Mouse (Mus musculus): ENCODE measurements around the gene Eps15. TPM values are rescaled to one million over a fixed set of nuclear protein-coding genes. Genes with fewer than 3 reads are reported as not detected.

Eps15 gene
- polyA plus RNA-seq, 1 experiment from 2014 or later, result 39.6 TPM

- Histone ChIP-seq H3K4me3 (replicated peaks) (no peak overlapping the region), H3K4me2 (no peak overlapping the region), H3K27me3 (no peaks in the 10 kb centered on the region), H3K27ac (no peak overlapping the region), H3K36me3 (no peaks in the 10 kb centered on the region), H3K9me3 (no peaks in the 10 kb centered on the region), H3K4me1 (replicated peaks) (no peaks in the 10 kb centered on the region), H3K9ac (replicated peaks) (no peak overlapping the region)
- ATAC-seq (ENCODE audit: insufficient number of reproducible peaks, insufficient read depth, low FRiP score, low TSS enrichment, low read depth), result no peak
- 80% methylated on average over 4 of the region's 4 CpGs for WGBS
These were observed 27.9 kb upstream of the Eps15 start for GRCm38 (mm10) chr4:109252199-109252598.

DNA sequence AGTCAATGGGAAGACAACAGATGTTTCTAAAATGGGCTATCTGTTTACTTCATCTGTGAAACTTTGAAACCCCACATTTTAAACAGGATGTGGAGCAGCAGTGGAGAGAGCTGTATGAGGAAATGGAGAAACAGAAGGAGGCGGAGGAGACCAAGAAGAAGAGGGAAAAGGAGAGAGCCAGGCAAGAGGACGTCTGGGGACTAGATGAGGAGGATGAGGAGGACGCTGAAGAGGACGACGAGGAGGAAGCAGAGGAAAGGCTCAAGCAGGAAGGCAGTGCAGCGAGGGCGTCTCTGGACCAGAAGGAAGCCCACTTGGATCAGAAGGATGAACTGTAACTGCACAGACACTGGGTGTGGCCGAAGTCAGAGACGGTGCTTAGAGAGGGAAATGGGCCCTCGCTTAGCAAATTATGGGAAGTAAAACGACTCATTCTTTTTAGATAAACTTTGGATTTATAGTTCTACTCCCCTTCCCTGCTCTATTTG, 26.4 kb upstream of the Eps15 start:
- ATAC-seq (ENCODE audit: insufficient number of reproducible peaks, insufficient read depth, low FRiP score, low TSS enrichment, low read depth), result no peak
- Histone ChIP-seq H3K27me3 (no peaks in the 10 kb centered on the region), H3K4me2 (no peak overlapping the region), H3K36me3 (no peaks in the 10 kb centered on the region), H3K4me1 (replicated peaks) (no peaks in the 10 kb centered on the region), H3K9me3 (no peaks in the 10 kb centered on the region), H3K9ac (replicated peaks) (no peak overlapping the region), H3K4me3 (replicated peaks) (no peak overlapping the region), H3K27ac (no peak overlapping the region)
- 69% methylated on average over 11 of the region's 11 CpGs for WGBS

- no peak for ATAC-seq (ENCODE audit: insufficient number of reproducible peaks, insufficient read depth, low FRiP score, low TSS enrichment, low read depth)
- no peak overlapping the region for H3K4me2 ChIP-seq
- H3K9me3 ChIP-seq, result no peaks in the 10 kb centered on the region
These were observed 25.6 kb upstream of the Eps15 start for GRCm38 (mm10) chr4:109254511-109254910.

DNA sequence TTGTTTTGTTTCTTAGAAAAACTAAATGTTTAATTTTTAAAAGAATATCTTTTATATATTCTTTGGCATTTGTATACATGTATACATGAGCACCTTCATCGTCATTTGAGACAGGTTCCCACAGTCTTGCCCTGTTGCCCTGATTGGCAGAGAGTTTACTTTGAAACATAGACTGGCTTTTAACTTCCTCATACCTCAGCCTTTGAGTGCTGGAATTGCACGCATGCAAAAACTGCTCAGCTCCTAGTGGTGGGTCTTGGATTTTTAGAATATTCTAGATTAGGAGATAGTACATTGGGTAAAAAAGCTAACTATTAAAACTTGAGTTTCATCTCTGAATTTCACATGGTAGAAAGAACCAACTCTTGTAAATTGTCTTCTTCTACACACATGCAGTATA, 24.7 kb upstream of the Eps15 start:
- Histone ChIP-seq H3K27me3 (no peaks in the 10 kb centered on the region), H3K4me3 (replicated peaks) (no peak overlapping the region), H3K9me3 (no peaks in the 10 kb centered on the region), H3K36me3 (no peaks in the 10 kb centered on the region), H3K4me1 (replicated peaks) (no peaks in the 10 kb centered on the region), H3K27ac (no peak overlapping the region), H3K4me2 (no peak overlapping the region), H3K9ac (replicated peaks) (no peak overlapping the region)
- 81% methylated on average over 2 of the region's 2 CpGs for WGBS
- no peak for ATAC-seq (ENCODE audit: insufficient number of reproducible peaks, insufficient read depth, low FRiP score, low TSS enrichment, low read depth)

More at GRCm38 (mm10) chr4:109254511-109254910, 25.6 kb upstream of the Eps15 start:
- H3K4me1 ChIP-seq (replicated peaks), result no peaks in the 10 kb centered on the region
- WGBS, result 90% methylated on average over 5 of the region's 5 CpGs
- H3K27ac ChIP-seq, result no peak overlapping the region
- no peaks in the 10 kb centered on the region for H3K27me3 ChIP-seq
- H3K4me3 ChIP-seq (replicated peaks), result no peak overlapping the region
- no peaks in the 10 kb centered on the region for H3K36me3 ChIP-seq
- no peak overlapping the region for H3K9ac ChIP-seq (replicated peaks)

DNA sequence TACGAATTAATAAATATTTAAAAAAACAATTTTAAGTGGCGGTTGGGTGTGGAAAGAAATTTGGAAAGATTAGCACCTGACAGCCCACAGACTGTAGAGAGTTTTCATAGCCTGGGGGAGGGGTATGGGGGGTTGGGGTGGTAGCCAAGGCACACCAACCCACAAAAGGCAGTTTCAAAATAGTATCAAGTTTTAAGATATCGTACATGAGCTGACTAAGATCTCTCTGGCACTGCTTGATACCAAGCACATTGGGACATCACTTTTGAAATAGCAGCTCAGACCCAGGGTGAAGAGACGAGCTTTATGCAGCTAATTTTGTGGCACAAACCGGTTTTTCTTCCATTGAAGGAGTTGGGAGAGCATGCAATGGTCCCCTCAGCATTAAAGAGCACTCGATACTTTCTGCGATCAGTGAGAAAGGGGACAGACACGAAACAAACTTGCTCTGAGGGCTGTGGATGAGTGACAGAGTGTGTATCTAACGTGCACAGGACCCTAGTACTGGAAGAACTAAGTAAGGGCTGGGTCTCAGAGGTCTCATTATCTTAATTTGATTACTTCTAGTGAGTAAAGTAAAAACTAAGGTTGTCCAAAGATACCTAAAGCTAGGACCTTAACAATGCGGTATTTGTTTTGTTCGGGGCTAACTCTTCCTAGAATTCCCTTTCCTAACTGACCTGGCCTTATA, 24.2 kb upstream of the Eps15 start:
- no peak for ATAC-seq (ENCODE audit: insufficient number of reproducible peaks, insufficient read depth, low FRiP score, low TSS enrichment, low read depth)

DNA sequence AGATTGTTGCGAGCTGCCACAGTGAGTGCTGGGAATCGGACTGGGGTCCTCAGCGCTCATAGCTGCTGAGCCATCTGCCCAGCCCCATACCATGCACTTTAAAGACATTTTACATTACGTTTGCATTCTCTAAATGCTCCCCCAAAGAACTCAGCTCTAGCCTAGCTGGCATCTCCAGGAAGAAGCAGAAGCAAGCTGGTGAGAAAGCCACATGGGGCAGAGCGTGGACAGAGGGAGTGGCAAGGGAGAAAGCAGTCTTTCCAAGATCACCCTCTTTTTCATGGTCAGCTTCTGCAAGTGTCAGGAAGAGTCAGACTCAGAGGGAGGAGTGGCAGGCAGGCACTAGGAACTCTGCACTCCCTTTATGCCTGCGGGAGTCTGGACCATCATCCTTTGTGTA, 23.3 kb upstream of the Eps15 start:
- Histone ChIP-seq H3K27ac (no peak overlapping the region), H3K36me3 (no peaks in the 10 kb centered on the region), H3K9ac (replicated peaks) (no peak overlapping the region), H3K27me3 (no peaks in the 10 kb centered on the region), H3K4me1 (replicated peaks) (0 out of 2 replicates have a peak, but pooled peaks cover 3% of the 10 kb centered on the region), H3K4me3 (replicated peaks) (no peak overlapping the region), H3K9me3 (no peaks in the 10 kb centered on the region), H3K4me2 (no peak overlapping the region)
- no peak for ATAC-seq (ENCODE audit: insufficient number of reproducible peaks, insufficient read depth, low FRiP score, low TSS enrichment, low read depth)
- 86% methylated on average over 6 of the region's 6 CpGs for WGBS

More for the DNA sequence above, 24.2 kb upstream of the Eps15 start:
- 81% methylated on average over 11 of the region's 11 CpGs for WGBS
- no peaks in the 10 kb centered on the region for H3K9me3 ChIP-seq
- no peak overlapping the region for H3K4me2 ChIP-seq
- no peak overlapping the region for H3K4me3 ChIP-seq (replicated peaks)
- H3K36me3 ChIP-seq, result no peaks in the 10 kb centered on the region
- no peaks in the 10 kb centered on the region for H3K27me3 ChIP-seq
- no peaks in the 10 kb centered on the region for H3K4me1 ChIP-seq (replicated peaks)
- no peak overlapping the region for H3K27ac ChIP-seq
- no peak overlapping the region for H3K9ac ChIP-seq (replicated peaks)

DNA sequence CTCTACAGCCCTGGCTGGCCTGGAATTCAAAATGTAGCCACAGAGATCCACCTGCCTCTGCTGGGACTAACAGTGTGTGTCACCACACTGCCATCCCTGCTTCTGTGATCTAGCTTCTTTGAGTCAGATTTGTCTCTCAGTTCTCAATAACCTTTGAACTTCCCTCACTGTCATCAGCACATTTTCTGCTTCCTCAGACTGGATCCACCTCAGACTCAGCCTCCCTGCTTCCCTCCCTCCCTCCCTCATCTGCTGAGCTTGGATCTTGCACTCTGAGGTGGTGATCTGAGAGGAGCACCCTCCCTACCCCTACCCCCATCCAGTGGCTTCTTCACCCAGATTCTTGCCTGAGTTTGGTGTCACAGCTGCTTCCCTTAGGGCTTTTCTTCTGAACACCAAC, 22.4 kb upstream of the Eps15 start:
- no peak overlapping the region for H3K9ac ChIP-seq (replicated peaks)
- no peaks in the 10 kb centered on the region for H3K36me3 ChIP-seq
- no peaks in the 10 kb centered on the region for H3K27me3 ChIP-seq
- H3K9me3 ChIP-seq, result no peaks in the 10 kb centered on the region
- H3K4me1 ChIP-seq (replicated peaks), result 0 out of 2 replicates have a peak, but pooled peaks cover 3% of the 10 kb centered on the region
- no peak overlapping the region for H3K4me2 ChIP-seq
- no peak for ATAC-seq (ENCODE audit: insufficient number of reproducible peaks, insufficient read depth, low FRiP score, low TSS enrichment, low read depth)
- no peak overlapping the region for H3K4me3 ChIP-seq (replicated peaks)
- no peak overlapping the region for H3K27ac ChIP-seq

- Histone ChIP-seq H3K4me1 (replicated peaks) (0 out of 2 replicates have a peak, but pooled peaks cover 3% of the 10 kb centered on the region), H3K4me2 (no peak overlapping the region), H3K36me3 (no peaks in the 10 kb centered on the region), H3K4me3 (replicated peaks) (no peak overlapping the region), H3K27me3 (no peaks in the 10 kb centered on the region), H3K9me3 (no peaks in the 10 kb centered on the region), H3K9ac (replicated peaks) (no peak overlapping the region), H3K27ac (no peak overlapping the region)
- WGBS, result 74% methylated on average over 6 of the region's 6 CpGs
- no peak for ATAC-seq (ENCODE audit: insufficient number of reproducible peaks, insufficient read depth, low FRiP score, low TSS enrichment, low read depth)
These were observed 18.0 kb upstream of the Eps15 start for GRCm38 (mm10) chr4:109262068-109262467.

- WGBS, result 87% methylated on average over 3 of the region's 3 CpGs
- 0 out of 2 replicates have a peak, but pooled peaks cover 2% of the 10 kb centered on the region for H3K4me1 ChIP-seq (replicated peaks)
- H3K4me2 ChIP-seq, result no peak overlapping the region
- H3K9me3 ChIP-seq, result no peaks in the 10 kb centered on the region
- no peak overlapping the region for H3K4me3 ChIP-seq (replicated peaks)
- H3K36me3 ChIP-seq, result no peaks in the 10 kb centered on the region
- H3K27ac ChIP-seq, result no peak overlapping the region
- no peaks in the 10 kb centered on the region for H3K27me3 ChIP-seq
- no peak overlapping the region for H3K9ac ChIP-seq (replicated peaks)
- ATAC-seq (ENCODE audit: insufficient number of reproducible peaks, insufficient read depth, low FRiP score, low TSS enrichment, low read depth), result no peak
These were observed 14.0 kb upstream of the Eps15 start for GRCm38 (mm10) chr4:109266056-109266455.

DNA sequence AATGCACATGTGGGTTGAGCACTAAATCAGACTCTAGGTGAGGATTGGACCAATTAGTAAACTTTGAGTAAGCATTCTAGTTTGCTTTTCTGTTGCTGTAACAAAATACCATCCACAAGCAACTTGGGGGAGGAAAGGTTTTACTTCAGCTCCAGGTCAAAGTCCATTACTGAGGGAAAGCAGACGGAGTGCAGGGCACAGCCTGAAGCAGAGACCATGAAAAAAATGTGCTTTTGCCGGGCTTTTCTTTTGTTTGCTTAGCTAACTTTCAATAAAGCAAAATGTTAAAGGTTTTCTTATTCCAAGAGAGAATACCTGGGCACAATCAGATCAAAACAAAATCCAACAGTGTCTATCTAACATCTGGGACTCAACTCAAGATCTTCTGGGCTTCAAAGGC, 13.3 kb upstream of the Eps15 start:
- H3K4me3 ChIP-seq (replicated peaks), result no peak overlapping the region
- no peaks in the 10 kb centered on the region for H3K9me3 ChIP-seq
- H3K4me2 ChIP-seq, result no peak overlapping the region
- no peak for ATAC-seq (ENCODE audit: insufficient number of reproducible peaks, insufficient read depth, low FRiP score, low TSS enrichment, low read depth)
- no peak overlapping the region for H3K27ac ChIP-seq
- no peaks in the 10 kb centered on the region for H3K27me3 ChIP-seq
- WGBS, result 52% methylated on average over 2 of the region's 2 CpGs
- no peaks in the 10 kb centered on the region for H3K4me1 ChIP-seq (replicated peaks)
- H3K9ac ChIP-seq (replicated peaks), result no peak overlapping the region
- no peaks in the 10 kb centered on the region for H3K36me3 ChIP-seq

DNA sequence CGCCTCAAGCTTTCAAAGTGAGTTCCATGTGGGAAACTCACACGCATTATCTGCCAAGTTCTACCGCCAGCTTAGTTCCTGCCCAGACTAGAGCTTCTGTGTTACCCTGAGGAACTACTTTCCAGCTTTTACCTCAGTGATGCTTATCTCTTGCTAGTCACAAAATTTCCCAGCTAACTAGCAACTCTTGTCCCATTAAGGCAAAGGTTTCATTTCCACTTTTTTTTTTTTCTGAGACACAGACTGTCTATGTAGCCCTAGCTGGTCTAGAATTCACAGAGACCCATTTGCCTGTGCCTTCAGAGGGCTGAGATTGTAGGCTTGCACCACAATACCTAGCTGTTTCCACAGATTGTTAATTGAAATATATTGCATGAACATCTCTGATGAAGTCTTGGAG, 12.6 kb upstream of the Eps15 start:
- Histone ChIP-seq H3K9me3 (no peaks in the 10 kb centered on the region), H3K36me3 (no peaks in the 10 kb centered on the region), H3K4me3 (replicated peaks) (no peak overlapping the region), H3K27me3 (no peaks in the 10 kb centered on the region), H3K27ac (no peak overlapping the region), H3K4me1 (replicated peaks) (no peaks in the 10 kb centered on the region), H3K9ac (replicated peaks) (no peak overlapping the region), H3K4me2 (no peak overlapping the region)
- 91% methylated on average over 3 of the region's 3 CpGs for WGBS
- no peak for ATAC-seq (ENCODE audit: insufficient number of reproducible peaks, insufficient read depth, low FRiP score, low TSS enrichment, low read depth)

DNA sequence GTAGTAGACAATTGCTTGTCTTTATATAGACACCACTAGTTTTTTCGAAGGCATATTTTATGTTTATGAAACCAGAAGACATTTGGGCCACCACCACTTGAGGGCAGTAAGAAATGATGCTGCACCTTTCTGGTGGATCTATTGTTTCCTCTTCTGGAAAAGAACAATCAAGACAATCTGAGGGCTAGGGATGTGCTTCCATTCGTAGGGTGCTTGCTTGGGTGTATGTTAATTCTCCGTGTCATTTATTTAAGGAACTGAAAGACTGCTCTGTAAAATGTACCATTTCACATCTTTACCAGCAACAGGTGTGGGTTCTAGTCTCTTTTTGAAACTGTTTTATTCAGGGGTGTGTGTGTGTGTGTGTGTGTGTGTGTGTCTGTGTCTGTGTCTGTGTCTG, 11.2 kb upstream of the Eps15 start:
- no peak for ATAC-seq (ENCODE audit: insufficient number of reproducible peaks, insufficient read depth, low FRiP score, low TSS enrichment, low read depth)
- WGBS, result 91% methylated on average over 3 of the region's 3 CpGs
- no peaks in the 10 kb centered on the region for H3K4me1 ChIP-seq (replicated peaks)

More for the DNA sequence above, 11.2 kb upstream of the Eps15 start:
- Histone ChIP-seq H3K27ac (no peak overlapping the region), H3K9ac (replicated peaks) (no peak overlapping the region), H3K36me3 (no peaks in the 10 kb centered on the region), H3K4me2 (no peak overlapping the region), H3K9me3 (no peaks in the 10 kb centered on the region), H3K4me3 (replicated peaks) (no peak overlapping the region), H3K27me3 (no peaks in the 10 kb centered on the region)
